Mouse (Mus musculus) hindbrain, embryonic 11.5 days (tissue): Measurements from ENCODE around the gene Olfr492. TPM values are rescaled to one million over a fixed set of nuclear protein-coding genes. Genes with fewer than 3 reads are reported as not detected.

Source experiments
- ATAC-seq: fragments of 200-750 bp; cut with Nextera tagmentation; 2 replicates; pipeline ENCODE4 v1.8.0; 2017; ENCODE audit warnings: mild to moderate bottlenecking, moderate TSS enrichment, moderate library complexity; ENCODE audit not compliant: low FRiP score
- DNase-seq: peaks from one replicate; pipeline ENCODE4 v3.0.0-alpha.2; 2015; ENCODE audit warnings: low spot score
- H3K27ac ChIP-seq: fragments of 300-500 bp; sonication (generic); 2 replicates; pipeline ENCODE4 v1.5.1; 2014; ENCODE audit warnings: mild to moderate bottlenecking, low read depth, low read length
- H3K27me3 ChIP-seq: fragments of 300-500 bp; sonication (generic); 2 replicates; pipeline ENCODE4 v1.6.1; 2014; ENCODE audit warnings: mild to moderate bottlenecking, low read length, moderate library complexity, mixed read lengths; ENCODE audit not compliant: control insufficient read depth, insufficient read depth
- H3K36me3 ChIP-seq: fragments of 300-500 bp; sonication (generic); 2 replicates; pipeline ENCODE4 v1.6.1; 2014; ENCODE audit warnings: mild to moderate bottlenecking, low read length, moderate library complexity, mixed read lengths; ENCODE audit not compliant: control insufficient read depth, insufficient read depth
- H3K4me1 ChIP-seq: fragments of 300-500 bp; sonication (generic); replicated peaks from 2 replicates; pipeline ENCODE4 v1.6.1; 2014; ENCODE audit warnings: low read length, mixed read lengths; ENCODE audit not compliant: control insufficient read depth, insufficient read depth
- H3K4me2 ChIP-seq: fragments of 300-500 bp; sonication (generic); replicated peaks from 2 replicates; pipeline ENCODE4 v1.6.1; 2014; ENCODE audit warnings: mild to moderate bottlenecking, low read depth, low read length
- H3K4me3 ChIP-seq: fragments of 300-500 bp; sonication (generic); 2 replicates; pipeline ENCODE4 v1.5.1; 2014; ENCODE audit warnings: low read depth, low read length
- H3K9ac ChIP-seq: fragments of 300-500 bp; sonication (generic); 2 replicates; pipeline ENCODE4 v1.6.1; 2014; ENCODE audit warnings: low read depth, low read length
- H3K9me3 ChIP-seq: fragments of 300-500 bp; sonication (generic); 2 replicates; pipeline ENCODE4 v1.6.1; 2016; ENCODE audit warnings: low read length; ENCODE audit not compliant: control insufficient read depth
- WGBS: fragments of 180-500 bp; shearing (Covaris S2); extraction: QIAGEN DNeasy Blood & Tissue Kit; methylation state at CpG from one replicate; pipeline ENCODE4 v1.1.7; 2014; 5-methylcytosine and 5-hydroxymethylcytosine counted together
- polyA plus RNA-seq: library from polyadenylated mRNA; unstranded; fragments of >200 nt; fragmentation: Nextera tagmentation; extraction: Ambion mirVana; gene quantifications from 2 replicates; pipeline ENCODE4 v1.2.1, GENCODE M21; 2014

Olfr492 gene
- not detected in 2 replicates for polyA plus RNA-seq

DNA sequence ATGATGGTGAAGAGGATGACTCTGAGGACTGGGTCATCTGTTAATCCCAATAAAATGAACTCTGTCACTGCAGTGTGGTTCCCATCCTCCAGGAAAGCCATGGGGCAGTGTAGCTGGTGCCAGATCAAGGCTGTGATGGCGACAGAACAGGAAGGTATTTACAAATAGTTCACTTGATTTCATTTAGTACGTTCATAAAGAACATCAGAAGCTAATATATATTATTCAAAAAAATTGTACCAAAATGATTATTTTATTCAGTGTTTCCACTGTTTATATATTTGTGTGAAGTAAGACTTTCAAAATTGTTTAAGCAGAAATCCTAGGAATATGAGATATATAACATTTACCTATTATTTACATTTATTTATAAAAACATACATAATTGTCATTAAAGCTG, at the start of gene Olfr492:
Gene Olfr492 (minus strand): TSS at position 101 of the 400 bp plus-strand sequence.
- no peak for ATAC-seq
- no peak within 1 kb of the TSS for H3K27ac ChIP-seq
- no peak within 1 kb of the TSS for H3K4me3 ChIP-seq
- DNase-seq: no peak
- H3K9me3 ChIP-seq: no peaks in the 10 kb centered on the region
- H3K36me3 ChIP-seq: no peaks in the 10 kb centered on the region
- H3K4me1 ChIP-seq: no peaks in the 10 kb centered on the region
- H3K9ac ChIP-seq: no peak within 1 kb of the TSS
- 93% methylated on average over 2 of the region's 2 CpGs for WGBS
- no peak within 1 kb of the TSS for H3K4me2 ChIP-seq
- no peaks in the 10 kb centered on the region for H3K27me3 ChIP-seq

DNA sequence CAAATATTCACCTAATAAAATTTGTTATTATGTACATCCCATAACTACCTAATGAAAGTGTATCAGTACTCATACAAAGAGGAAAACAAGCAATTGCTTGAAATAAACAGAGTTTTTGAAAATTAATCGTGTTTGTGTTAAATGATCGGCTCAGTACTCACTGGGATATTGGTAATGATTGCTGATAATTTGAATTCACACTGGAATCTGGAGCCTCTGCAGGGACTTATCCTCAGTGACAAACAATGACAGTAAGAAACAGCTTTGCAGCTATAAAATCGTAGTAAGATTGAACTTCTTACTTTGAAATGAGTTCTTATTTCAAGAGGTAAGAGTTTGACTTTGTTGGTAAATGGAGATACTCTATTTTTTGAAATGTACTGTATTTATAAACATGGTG, 41.6 kb upstream of the Olfr492 start, which contains the start of gene Olfr494:
Gene Olfr494 (plus strand): TSS at position 301 of the 400 bp plus-strand sequence.
- Histone ChIP-seq H3K9me3 (no peaks in the 10 kb centered on the region), H3K4me1 (no peaks in the 10 kb centered on the region), H3K4me2 (no peak within 1 kb of the TSS), H3K27me3 (no peaks in the 10 kb centered on the region), H3K9ac (no peak within 1 kb of the TSS), H3K27ac (no peak within 1 kb of the TSS), H3K4me3 (no peak within 1 kb of the TSS), H3K36me3 (no peaks in the 10 kb centered on the region)
- 88% methylated on average over 3 of the region's 3 CpGs for WGBS
- ATAC-seq (no peak), DNase-seq (no peak)

DNA sequence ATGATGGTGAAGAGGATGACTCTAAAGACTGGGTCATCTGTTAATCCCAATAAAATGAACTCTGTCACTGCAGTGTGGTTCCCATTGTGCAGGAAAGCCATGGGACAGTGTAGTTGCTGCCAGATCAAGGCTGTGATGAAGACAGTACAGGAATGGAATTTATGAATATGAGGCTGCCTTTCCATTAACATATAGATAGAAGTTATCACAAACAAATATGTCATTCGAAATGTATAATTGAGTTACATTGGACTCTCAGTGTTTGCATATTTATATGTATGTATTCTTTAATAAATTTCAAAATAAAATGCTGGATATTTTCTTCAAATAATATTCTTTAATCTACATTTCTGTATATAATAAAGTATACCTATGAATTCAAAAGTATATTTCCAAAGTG, 23.4 kb upstream of the Olfr492 start, which contains the start of gene Olfr493:
Gene Olfr493 (minus strand): TSS at position 101 of the 400 bp plus-strand sequence.
- no peak within 1 kb of the TSS for H3K27ac ChIP-seq
- H3K4me3 ChIP-seq: no peak within 1 kb of the TSS
- ATAC-seq (no peak), DNase-seq (no peak)
- H3K36me3 ChIP-seq: no peaks in the 10 kb centered on the region
- no peaks in the 10 kb centered on the region for H3K27me3 ChIP-seq
- no peaks in the 10 kb centered on the region for H3K9me3 ChIP-seq
- H3K4me1 ChIP-seq: no peaks in the 10 kb centered on the region
- H3K9ac ChIP-seq: no peak within 1 kb of the TSS
- no peak within 1 kb of the TSS for H3K4me2 ChIP-seq
- WGBS: 60% methylated on average over 1 of the region's 1 CpGs

DNA sequence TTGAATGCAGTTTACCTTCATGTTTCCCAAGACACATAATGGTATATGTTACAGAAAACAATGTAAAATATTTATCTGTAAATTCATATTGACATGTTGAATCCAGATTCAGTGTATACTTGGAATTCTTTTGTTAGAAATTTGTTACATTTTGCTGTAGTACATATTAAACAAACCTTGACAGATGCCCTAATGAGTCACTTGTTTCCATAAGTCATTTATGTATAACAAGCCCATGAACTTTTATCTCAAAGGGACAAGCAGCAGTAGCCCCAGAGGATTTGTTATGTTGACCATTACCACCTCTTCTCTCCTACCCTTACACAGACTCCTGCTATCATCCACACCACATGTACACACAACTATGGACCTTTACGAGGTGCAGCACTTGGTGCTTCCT, 10.3 kb downstream of the Olfr492 start, which contains the start of gene Olfr491:
Gene Olfr491 (plus strand): TSS at position 301 of the 400 bp plus-strand sequence.
- H3K36me3 ChIP-seq: no peaks in the 10 kb centered on the region
- no peak for DNase-seq
- no peak within 1 kb of the TSS for H3K9ac ChIP-seq
- WGBS: 72% methylated on average over 1 of the region's 1 CpGs
- no peaks in the 10 kb centered on the region for H3K9me3 ChIP-seq
- H3K4me1 ChIP-seq: no peaks in the 10 kb centered on the region
- no peaks in the 10 kb centered on the region for H3K27me3 ChIP-seq
- no peak within 1 kb of the TSS for H3K4me3 ChIP-seq
- H3K27ac ChIP-seq: no peak within 1 kb of the TSS
- no peak within 1 kb of the TSS for H3K4me2 ChIP-seq
- ATAC-seq: no peak

DNA sequence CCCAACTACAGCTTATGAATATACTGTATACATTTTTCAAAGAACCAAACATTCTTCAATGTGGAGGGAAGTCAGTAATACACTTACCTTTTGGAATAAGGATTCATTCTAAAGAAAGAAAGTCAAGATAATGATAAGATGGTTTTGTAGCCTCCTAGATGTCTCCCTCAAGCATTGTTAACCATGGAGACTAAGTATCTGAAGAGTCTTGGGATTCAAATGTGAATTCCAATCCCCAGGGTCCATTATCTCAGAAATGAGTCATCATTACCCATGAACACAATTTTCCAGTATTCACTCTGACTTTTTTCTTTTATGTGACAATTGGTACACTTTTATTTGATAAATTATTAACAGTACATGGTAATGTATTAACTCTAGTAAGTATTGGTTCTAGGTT, 34.6 kb downstream of the Olfr492 start, which contains the start of gene Olfr490:
Gene Olfr490 (minus strand): TSS at position 101 of the 400 bp plus-strand sequence.
- Histone ChIP-seq H3K36me3 (no peaks in the 10 kb centered on the region), H3K4me1 (no peaks in the 10 kb centered on the region), H3K27ac (no peak within 1 kb of the TSS), H3K4me3 (no peak within 1 kb of the TSS), H3K4me2 (no peak within 1 kb of the TSS), H3K27me3 (no peaks in the 10 kb centered on the region), H3K9ac (no peak within 1 kb of the TSS), H3K9me3 (no peaks in the 10 kb centered on the region)
- DNase-seq (no peak), ATAC-seq (no peak)

Other genes starting within 250 kb of the Olfr492 start
- gene Olfr481, start 243.8 kb downstream of the Olfr492 start, polyA plus RNA-seq: not detected in 2 replicates
- gene Olfr482, start 226.1 kb downstream of the Olfr492 start, polyA plus RNA-seq: 0.07 TPM in 1 of 2 replicates, not detected in the other
- gene Olfr483, start 222.8 kb downstream of the Olfr492 start, polyA plus RNA-seq: not detected in 2 replicates
- not detected in 2 replicates for gene Olfr484, start 196.2 kb downstream of the Olfr492 start, polyA plus RNA-seq
- gene Olfr485, start 163.8 kb downstream of the Olfr492 start, polyA plus RNA-seq: not detected in 2 replicates
- not detected in 2 replicates for gene Olfr486, start 150.9 kb downstream of the Olfr492 start, polyA plus RNA-seq
- gene Olfr487, start 109.0 kb downstream of the Olfr492 start, polyA plus RNA-seq: not detected in 2 replicates
- gene Olfr488, start 65.3 kb downstream of the Olfr492 start, polyA plus RNA-seq: not detected in 2 replicates
- not detected in 2 replicates for gene Olfr490, start 34.7 kb downstream of the Olfr492 start, polyA plus RNA-seq
- gene Olfr491, start 10.2 kb downstream of the Olfr492 start, polyA plus RNA-seq: not detected in 2 replicates
- not detected in 2 replicates for gene Olfr493, start 23.3 kb upstream of the Olfr492 start, polyA plus RNA-seq
- gene Olfr494, start 41.7 kb upstream of the Olfr492 start, polyA plus RNA-seq: not detected in 2 replicates
- gene Olfr495, start 69.5 kb upstream of the Olfr492 start, polyA plus RNA-seq: not detected in 2 replicates
- gene Olfr497, start 96.7 kb upstream of the Olfr492 start, polyA plus RNA-seq: not detected in 2 replicates
- gene Olfr498, start 141.7 kb upstream of the Olfr492 start, polyA plus RNA-seq: not detected in 2 replicates
- gene Olfr502, start 201.4 kb upstream of the Olfr492 start, polyA plus RNA-seq: not detected in 2 replicates
- not detected in 2 replicates for gene Olfr503, start 220.9 kb upstream of the Olfr492 start, polyA plus RNA-seq
- gene Olfr504, start 242.1 kb upstream of the Olfr492 start, polyA plus RNA-seq: not detected in 2 replicates